Mouse (Mus musculus) kidney, embryonic 14.5 days (tissue): Measurements from ENCODE around the gene Tekt4. TPM values are rescaled to one million over a fixed set of nuclear protein-coding genes. Genes with fewer than 3 reads are reported as not detected.
A peak's percentile ranks its signal among the peaks of the same experiment; 100 is the strongest.

ENCODE experiments used
- ATAC-seq: fragments of 200-750 bp; cut with Nextera tagmentation; 2 replicates; pipeline ENCODE4 v1.8.0; 2017; ENCODE audit warnings: moderate number of reproducible peaks, mild to moderate bottlenecking, moderate TSS enrichment, moderate library complexity; ENCODE audit not compliant: low FRiP score, low TSS enrichment
- H3K27ac ChIP-seq: fragments of 300-500 bp; sonication (generic); 2 replicates; pipeline ENCODE4 v1.5.1; 2014; ENCODE audit warnings: low read depth, mild to moderate bottlenecking, low read length, moderate library complexity, mixed read lengths
- H3K27me3 ChIP-seq: fragments of 300-500 bp; sonication (generic); 2 replicates; pipeline ENCODE4 v1.6.1; 2014; ENCODE audit warnings: mild to moderate bottlenecking, low read length; ENCODE audit not compliant: control insufficient read depth, insufficient read depth
- H3K36me3 ChIP-seq: fragments of 300-500 bp; sonication (generic); 2 replicates; pipeline ENCODE4 v1.6.1; 2014; ENCODE audit warnings: low read length, mixed read lengths; ENCODE audit not compliant: control insufficient read depth, insufficient read depth
- H3K4me1 ChIP-seq: fragments of 300-500 bp; sonication (generic); 2 replicates; pipeline ENCODE4 v1.6.1; 2014; ENCODE audit warnings: low read length, mixed read lengths; ENCODE audit not compliant: control insufficient read depth, insufficient read depth
- H3K4me2 ChIP-seq: fragments of 300-500 bp; sonication (generic); replicated peaks from 2 replicates; pipeline ENCODE4 v1.6.1; 2014; ENCODE audit warnings: low read depth, mild to moderate bottlenecking, low read length
- H3K4me3 ChIP-seq: fragments of 300-500 bp; sonication (generic); 2 replicates; pipeline ENCODE4 v1.5.1; 2014; ENCODE audit warnings: mild to moderate bottlenecking, low read length
- H3K9ac ChIP-seq: fragments of 300-500 bp; sonication (generic); 2 replicates; pipeline ENCODE4 v1.6.1; 2014; ENCODE audit warnings: low read depth, mild to moderate bottlenecking, low read length, moderate library complexity
- H3K9me3 ChIP-seq: fragments of 300-500 bp; sonication (generic); 2 replicates; pipeline ENCODE4 v1.6.1; 2016; ENCODE audit warnings: low read length; ENCODE audit not compliant: control insufficient read depth
- WGBS: fragments of 180-500 bp; shearing (Covaris S2); extraction: QIAGEN DNeasy Blood & Tissue Kit; methylation state at CpG from one replicate; pipeline ENCODE4 v1.1.7; 2014; 5-methylcytosine and 5-hydroxymethylcytosine counted together
- polyA plus RNA-seq: library from polyadenylated mRNA; unstranded; fragments of >200 nt; fragmentation: Nextera tagmentation; extraction: Ambion mirVana; gene quantifications from 2 replicates; pipeline ENCODE4 v1.2.1, GENCODE M21; 2014

Gene Tekt4
- polyA plus RNA-seq, 1 experiment from 2014 or later: not detected

DNA sequence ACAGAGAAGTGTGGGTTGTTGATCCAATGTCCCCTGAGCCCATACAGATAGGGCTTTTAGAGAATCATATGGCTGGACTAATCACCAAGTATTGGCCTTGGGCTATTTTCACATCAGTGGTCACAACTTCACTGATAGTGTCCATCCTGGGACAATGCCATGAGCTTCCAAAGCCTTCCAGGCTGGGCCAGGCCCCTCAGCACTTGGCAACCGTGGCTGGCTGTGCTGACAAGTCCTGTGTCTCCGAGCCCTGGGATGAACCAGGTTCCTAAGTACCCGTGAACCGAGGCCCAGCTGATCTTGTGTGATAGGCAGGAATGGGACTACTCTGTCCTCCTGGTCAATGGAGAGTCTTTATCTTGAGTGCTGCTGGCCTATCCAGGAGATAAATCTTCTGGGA, 9.7 kb downstream of the Tekt4 start:
- Histone ChIP-seq H3K9me3 (0 out of 2 replicates have a peak, but pooled peaks cover 2% of the 10 kb centered on the region), H3K36me3 (no peaks in the 10 kb centered on the region), H3K9ac (no peak overlapping the region), H3K27ac (no peak overlapping the region), H3K27me3 (no peaks in the 10 kb centered on the region), H3K4me2 (no peak overlapping the region), H3K4me1 (peaks cover 10% of the 10 kb centered on the region; the same call in 1 of the 2 replicates), H3K4me3 (no peak overlapping the region)
- 86% methylated on average over 4 of the region's 4 CpGs for WGBS
- ATAC-seq: no peak

DNA sequence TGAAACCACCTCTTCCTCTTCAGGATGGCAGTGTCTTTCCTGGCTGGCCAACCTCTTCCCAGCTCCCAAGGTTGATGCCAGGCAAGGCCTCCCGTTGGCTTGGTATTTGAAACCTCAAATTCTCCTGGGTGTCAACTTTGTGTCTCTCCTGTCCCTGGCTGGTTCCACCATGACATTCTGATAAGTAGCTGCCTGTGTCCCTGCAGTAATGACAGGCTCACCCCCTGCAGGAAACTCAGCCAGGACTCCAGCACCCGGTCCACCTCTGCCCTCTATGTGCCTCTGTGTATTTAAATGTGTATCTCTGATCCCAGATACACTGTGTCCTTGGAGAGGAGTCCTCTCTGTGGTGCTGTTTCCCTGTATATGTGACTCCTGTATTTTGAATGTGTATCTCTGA, 11.8 kb downstream of the Tekt4 start:
- WGBS: 81% methylated on average over 2 of the region's 2 CpGs
- Histone ChIP-seq H3K4me3 (no peak overlapping the region), H3K4me1 (peaks cover 10% of the 10 kb centered on the region; the same call in 1 of the 2 replicates), H3K9me3 (no peaks in the 10 kb centered on the region), H3K4me2 (no peak overlapping the region), H3K27ac (no peak overlapping the region), H3K36me3 (no peaks in the 10 kb centered on the region), H3K27me3 (no peaks in the 10 kb centered on the region), H3K9ac (no peak overlapping the region)
- no peak for ATAC-seq

DNA sequence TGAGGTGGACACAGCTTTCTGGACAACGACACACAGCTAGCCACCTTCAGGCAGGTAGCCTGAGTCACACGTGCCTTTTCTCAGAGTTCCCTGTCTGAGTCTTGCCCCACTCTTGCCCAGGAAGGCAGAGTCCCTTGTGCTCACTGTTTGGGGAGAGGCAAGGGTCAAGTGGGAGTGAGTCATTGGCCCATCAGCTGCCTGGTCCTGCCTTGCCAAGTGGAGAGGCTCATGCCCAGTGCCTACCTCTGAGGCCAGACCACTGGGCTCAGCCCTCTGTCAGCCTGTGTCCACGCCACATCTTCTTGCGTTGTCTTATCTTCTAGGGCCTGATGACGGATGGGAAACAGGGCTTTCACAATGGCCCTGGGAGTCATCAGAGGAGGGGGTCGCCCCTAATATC, 13.4 kb downstream of the Tekt4 start:
- no peaks in the 10 kb centered on the region; the same call in 1 of the 2 replicates for H3K27me3 ChIP-seq
- no peak overlapping the region for H3K9ac ChIP-seq
- no peak overlapping the region for H3K4me2 ChIP-seq
- no peaks in the 10 kb centered on the region for H3K36me3 ChIP-seq
- no peak overlapping the region for H3K27ac ChIP-seq
- H3K4me3 ChIP-seq: no peak overlapping the region
- ATAC-seq: no peak
- H3K9me3 ChIP-seq: no peaks in the 10 kb centered on the region
- H3K4me1 ChIP-seq: peaks cover 5% of the 10 kb centered on the region; the same call in 1 of the 2 replicates
- WGBS: 77% methylated on average over 6 of the region's 6 CpGs

DNA sequence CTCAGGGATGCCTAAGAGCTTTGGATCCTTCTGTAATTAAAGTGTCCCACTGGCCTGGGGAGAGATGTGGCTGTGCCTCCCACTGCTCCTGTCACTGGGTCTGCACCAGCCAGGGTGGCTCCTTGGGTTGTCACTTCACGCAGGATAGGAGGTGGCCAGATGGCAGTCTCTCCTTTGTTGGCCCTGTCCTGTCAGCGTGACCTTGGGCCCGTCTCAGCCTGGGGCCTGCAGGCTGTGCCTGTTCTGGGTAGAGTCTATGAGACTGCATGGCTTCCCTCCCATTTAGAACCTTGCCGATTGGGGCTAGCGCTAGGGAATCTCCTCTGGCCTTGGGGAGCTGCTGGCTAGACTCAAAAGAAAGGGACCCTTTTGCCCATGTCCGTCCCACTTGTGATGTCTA, 13.9 kb downstream of the Tekt4 start:
- Histone ChIP-seq H3K27ac (no peak overlapping the region), H3K36me3 (no peaks in the 10 kb centered on the region), H3K4me1 (no peaks in the 10 kb centered on the region; the same call in 1 of the 2 replicates), H3K9me3 (no peaks in the 10 kb centered on the region), H3K9ac (no peak overlapping the region), H3K4me2 (no peak overlapping the region), H3K27me3 (no peaks in the 10 kb centered on the region; the same call in 1 of the 2 replicates), H3K4me3 (no peak overlapping the region)
- WGBS: 66% methylated on average over 6 of the region's 6 CpGs
- no peak for ATAC-seq

DNA sequence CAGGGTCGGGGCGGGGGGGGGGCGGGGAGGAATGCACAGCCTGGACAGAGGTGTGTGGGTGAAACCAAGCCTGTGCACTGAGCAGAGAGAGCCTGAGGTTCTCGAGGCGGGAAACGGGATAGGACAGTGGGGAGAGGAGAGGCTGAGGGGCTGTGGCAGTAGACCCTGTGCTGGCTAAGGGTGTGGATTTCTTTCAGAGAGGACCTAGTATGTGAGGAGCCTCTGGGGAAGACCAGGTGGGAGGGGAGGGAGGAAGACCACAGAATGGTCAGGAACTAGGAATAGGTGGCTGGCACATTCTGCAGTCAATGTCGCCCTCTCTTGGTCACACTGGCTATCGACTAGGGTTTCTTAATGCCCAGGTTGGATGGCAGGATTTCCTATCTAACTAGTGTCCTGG, 15.4 kb downstream of the Tekt4 start:
- Histone ChIP-seq H3K9me3 (no peaks in the 10 kb centered on the region), H3K27me3 (no peaks in the 10 kb centered on the region; the same call in 1 of the 2 replicates), H3K4me1 (no peaks in the 10 kb centered on the region), H3K9ac (no peak overlapping the region; the same call in 1 of the 2 replicates), H3K4me3 (no peak overlapping the region), H3K4me2 (no peak overlapping the region), H3K36me3 (no peaks in the 10 kb centered on the region), H3K27ac (no peak overlapping the region)
- WGBS: 32% methylated on average over 8 of the region's 8 CpGs
- peak; percentile 54 for ATAC-seq

DNA sequence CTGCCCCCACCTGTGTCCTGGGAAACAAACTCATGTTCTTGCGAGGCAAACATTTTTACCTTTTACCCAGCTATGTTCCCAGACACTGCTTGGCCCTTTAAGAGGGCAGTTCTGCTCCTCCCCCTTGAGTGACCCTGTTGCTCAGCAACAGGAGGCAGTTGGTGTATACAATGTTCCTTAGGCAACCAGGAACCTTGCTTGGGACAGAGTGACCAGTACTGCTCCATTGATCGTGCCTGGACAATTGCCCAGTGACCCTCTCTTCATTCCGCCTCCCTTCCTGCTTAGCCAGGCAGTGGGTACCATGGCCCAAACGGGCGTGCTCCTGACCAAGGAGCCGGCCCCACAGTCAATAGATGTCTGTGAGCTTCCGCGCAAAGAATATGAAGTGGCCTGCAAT, 17.0 kb downstream of the Tekt4 start:
- no peaks in the 10 kb centered on the region for H3K36me3 ChIP-seq
- H3K4me3 ChIP-seq: no peak overlapping the region
- no peaks in the 10 kb centered on the region; the same call in 1 of the 2 replicates for H3K27me3 ChIP-seq
- no peaks in the 10 kb centered on the region for H3K4me1 ChIP-seq
- H3K27ac ChIP-seq: no peak overlapping the region
- no peak overlapping the region for H3K4me2 ChIP-seq
- no peak for ATAC-seq
- 55% methylated on average over 8 of the region's 8 CpGs for WGBS
- H3K9ac ChIP-seq: no peak overlapping the region
- no peaks in the 10 kb centered on the region for H3K9me3 ChIP-seq

DNA sequence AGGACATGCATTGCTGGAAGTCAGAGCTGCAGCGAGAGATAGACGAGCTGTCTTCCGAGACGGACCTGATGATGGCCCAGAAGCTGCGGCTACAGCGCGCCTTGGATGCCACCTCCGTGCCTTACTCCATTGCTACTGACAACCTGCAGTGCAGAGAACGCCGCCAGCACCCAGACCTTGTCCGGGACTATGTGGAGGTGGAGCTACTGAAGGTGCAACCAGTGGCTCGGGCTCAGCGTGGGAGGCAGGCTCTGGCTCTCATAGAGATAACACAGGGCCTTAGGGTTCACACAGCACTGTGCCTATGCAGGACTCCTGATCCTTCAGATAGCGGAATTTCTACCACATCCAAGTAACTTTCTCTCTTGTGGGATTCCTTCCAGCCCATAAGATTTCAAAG, 17.6 kb downstream of the Tekt4 start:
- no peaks in the 10 kb centered on the region for H3K9me3 ChIP-seq
- WGBS: 44% methylated on average over 14 of the region's 14 CpGs
- H3K36me3 ChIP-seq: no peaks in the 10 kb centered on the region
- H3K27ac ChIP-seq: no peak overlapping the region
- H3K9ac ChIP-seq: no peak overlapping the region
- ATAC-seq: no peak
- no peak overlapping the region for H3K4me2 ChIP-seq
- no peaks in the 10 kb centered on the region for H3K4me1 ChIP-seq
- H3K4me3 ChIP-seq: no peak overlapping the region
- H3K27me3 ChIP-seq: no peaks in the 10 kb centered on the region; the same call in 1 of the 2 replicates

DNA sequence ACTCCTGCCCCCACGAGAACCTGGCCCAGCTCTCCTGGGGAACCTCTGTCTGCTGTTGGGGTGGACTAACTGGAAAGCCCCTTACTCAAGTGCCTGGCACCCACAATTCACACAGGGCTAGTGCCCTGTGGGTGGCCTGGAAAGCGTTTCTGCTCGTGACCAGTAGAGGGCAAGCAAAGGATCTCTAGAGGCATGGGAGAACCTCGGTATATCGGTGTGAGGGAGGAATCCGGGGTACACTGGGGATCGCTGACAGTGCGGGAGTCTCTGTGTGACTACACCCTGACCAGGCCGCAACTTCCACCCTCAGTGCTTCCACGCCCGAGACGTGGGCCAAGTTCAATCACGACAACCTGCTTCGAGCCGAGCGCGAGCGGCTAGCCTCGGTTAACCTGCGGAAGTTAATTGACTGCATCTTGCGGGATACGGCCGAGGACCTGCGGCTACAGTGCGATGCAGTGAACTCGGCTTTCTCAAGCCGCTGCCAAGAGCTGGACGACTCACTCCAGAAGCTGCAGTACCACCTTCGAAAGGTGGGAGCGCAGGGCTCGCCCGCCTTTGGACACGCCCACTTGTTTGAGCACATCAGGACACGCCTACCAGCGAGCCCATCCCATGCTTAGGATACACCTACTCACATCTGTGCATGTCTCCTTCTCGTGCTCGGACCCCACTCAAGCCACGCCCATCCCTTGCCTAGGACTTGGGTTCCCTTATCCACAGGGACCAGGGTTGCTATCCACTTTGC, 20.1 kb downstream of the Tekt4 start:
- H3K4me1 ChIP-seq: no peaks in the 10 kb centered on the region
- no peaks in the 10 kb centered on the region for H3K36me3 ChIP-seq
- H3K27me3 ChIP-seq: peaks cover 3% of the 10 kb centered on the region
- no peaks in the 10 kb centered on the region for H3K9me3 ChIP-seq
- WGBS: 1% methylated on average over 38 of the region's 38 CpGs
- peak overlapping the region; percentile 40 for H3K4me3 ChIP-seq
- peak overlapping the region; percentile 37 for H3K9ac ChIP-seq
- H3K4me2 ChIP-seq: peak overlapping the region; percentile 93
- no peak overlapping the region for H3K27ac ChIP-seq
- ATAC-seq: peak; percentile 79

DNA sequence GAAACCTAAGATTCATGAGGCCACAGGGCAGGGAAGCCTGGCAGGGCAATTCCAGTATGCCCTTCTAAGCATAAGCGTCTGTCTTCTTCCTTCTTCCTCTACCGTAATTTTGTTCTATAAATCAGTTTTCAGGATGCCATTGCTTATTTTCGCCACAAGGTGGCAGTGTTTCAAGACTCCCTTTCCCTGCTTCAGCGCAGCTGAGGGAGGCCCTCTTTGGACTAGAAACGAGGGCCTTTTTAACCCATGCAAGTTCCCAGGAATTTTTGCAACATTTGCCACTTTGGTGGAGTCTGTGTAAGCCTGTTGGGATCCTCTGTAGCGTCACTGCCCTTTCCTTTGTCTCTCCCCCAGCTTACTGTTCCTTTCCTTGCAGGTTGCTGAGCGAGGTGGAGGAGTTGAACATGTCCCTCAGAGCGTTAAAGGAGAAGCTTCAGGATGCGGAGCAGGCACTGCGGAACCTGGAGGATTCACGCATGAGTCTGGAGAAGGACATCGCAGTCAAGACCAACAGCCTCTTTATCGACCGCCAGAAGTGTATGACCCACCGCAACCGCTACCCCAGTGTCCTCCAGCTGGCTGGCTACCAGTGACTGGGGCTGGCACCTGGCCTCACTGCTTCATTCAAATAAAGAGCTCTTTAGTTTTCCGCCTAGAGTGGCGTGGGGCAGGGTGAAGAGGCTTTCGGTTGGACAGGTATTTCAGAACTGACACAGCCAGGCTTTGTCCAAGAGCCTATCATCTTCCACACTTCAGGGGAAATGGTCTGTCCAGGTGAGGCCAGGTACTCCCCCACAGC, 21.7 kb downstream of the Tekt4 start:
- Histone ChIP-seq H3K4me2 (no peak overlapping the region), H3K27me3 (peaks cover 3% of the 10 kb centered on the region), H3K9me3 (no peaks in the 10 kb centered on the region), H3K4me1 (no peaks in the 10 kb centered on the region), H3K4me3 (no peak overlapping the region), H3K9ac (no peak overlapping the region; the same call in 1 of the 2 replicates), H3K27ac (no peak overlapping the region), H3K36me3 (no peaks in the 10 kb centered on the region)
- WGBS: 38% methylated on average over 19 of the region's 19 CpGs
- ATAC-seq: no peak
